Mouse (Mus musculus) spleen, adult 2 months (tissue): ENCODE measurements around the gene Shld2. TPM values are rescaled to one million over a fixed set of nuclear protein-coding genes. Genes with fewer than 3 reads are reported as not detected.

Experiments used
- DNase-seq, 2 experiments: peaks; one replicate each; pipeline versions ENCODE4 v3.0.0 to v3.0.0-alpha.2; 2012 to 2021; ENCODE audit warnings: low spot score in 2 of 2, low read depth in 1 of 2
- H3K27ac ChIP-seq: fragments of 200-500 bp; 2 replicates; pipeline ENCODE4 v1.5.1; 2012; ENCODE audit warnings: low read length, inconsistent platforms; ENCODE audit not compliant: insufficient read depth
- H3K27me3 ChIP-seq: fragments of 200-500 bp; 2 replicates; pipeline ENCODE4 v1.6.1; 2012; ENCODE audit warnings: mild to moderate bottlenecking, moderate library complexity, low read length, inconsistent platforms; ENCODE audit not compliant: control insufficient read depth, insufficient read depth
- H3K36me3 ChIP-seq: fragments of 200-500 bp; 2 replicates; pipeline ENCODE4 v1.6.1; 2012; ENCODE audit warnings: mild to moderate bottlenecking, low read length, inconsistent platforms; ENCODE audit not compliant: control insufficient read depth, insufficient read depth
- H3K4me1 ChIP-seq: fragments of 200-500 bp; 2 replicates; pipeline ENCODE4 v1.6.1; 2011; ENCODE audit warnings: inconsistent platforms; ENCODE audit not compliant: control insufficient read depth, insufficient read depth, insufficient read length
- H3K4me3 ChIP-seq: fragments of 200-500 bp; 2 replicates; pipeline ENCODE4 v1.5.1; 2011; ENCODE audit warnings: mild to moderate bottlenecking, inconsistent platforms; ENCODE audit not compliant: insufficient read depth, insufficient read length; ENCODE audit errors: extremely low read depth
- CTCF ChIP-seq: fragments of 200-500 bp; IDR thresholded peaks from 2 replicates; pipeline ENCODE4 v1.5.1; 2011; ENCODE audit warnings: mild to moderate bottlenecking, inconsistent platforms; ENCODE audit not compliant: insufficient read depth, insufficient read length, insufficient replicate concordance; ENCODE audit errors: extremely low read depth
- POLR2A ChIP-seq: fragments of 200-500 bp; IDR thresholded peaks from 2 replicates; pipeline ENCODE4 v1.6.1; 2011; ENCODE audit warnings: low read depth, low read length, inconsistent platforms
- WGBS: fragments of 180-500 bp; shearing (Covaris S2); methylation state at CpG from one replicate; pipeline ENCODE4 v1.1.7; 2018; 5-methylcytosine and 5-hydroxymethylcytosine counted together
- polyA plus RNA-seq: library from polyadenylated mRNA; depleted of rRNA; stranded (reverse); fragments of >200 nt; gene quantifications from 2 replicates; pipeline ENCODE4 v1.2.3, GENCODE M21; 2012; rRNA removed

The Shld2 gene
- 2.4 and 3.3 TPM in 2 replicates for polyA plus RNA-seq

DNA sequence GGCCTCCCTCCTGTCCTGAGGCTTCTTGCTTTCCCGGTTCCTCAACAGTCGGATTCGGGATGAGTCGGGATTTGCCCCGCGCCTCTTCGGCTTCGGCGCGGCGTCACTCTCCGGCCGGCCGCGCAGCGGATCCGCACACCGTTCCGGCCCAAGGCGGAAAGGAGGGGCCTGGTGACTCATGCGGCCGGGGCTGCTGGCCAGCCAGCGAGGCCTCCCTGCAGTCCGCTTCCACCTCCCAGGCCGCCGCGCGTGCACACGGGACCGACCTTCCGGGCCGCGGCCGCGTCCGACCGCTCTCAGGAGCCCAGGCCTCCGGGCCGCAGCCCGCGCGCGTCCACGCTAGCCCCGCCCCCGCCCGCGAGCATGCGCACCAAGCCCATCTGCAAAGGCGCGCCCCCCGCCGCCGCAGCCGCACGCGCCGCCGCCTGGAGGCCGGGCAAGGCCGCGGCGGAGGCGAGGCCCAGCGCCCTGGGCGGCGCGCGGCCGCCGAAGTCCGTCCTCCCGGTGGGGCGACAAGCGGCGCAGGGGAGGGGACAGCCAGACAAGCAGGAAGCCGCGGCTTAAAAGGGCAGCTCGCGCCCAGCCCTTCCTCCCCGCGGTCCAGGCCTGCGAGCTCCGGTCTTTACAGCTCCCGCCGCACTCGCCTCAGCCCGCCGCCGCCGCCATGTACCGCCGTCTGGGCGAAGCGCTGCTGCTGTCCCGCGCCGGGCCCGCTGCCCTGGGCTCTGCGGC lies at the start of gene Shld2, which contains the start of gene Glud1:
TSS of gene Shld2 (minus strand) at position 260 of the 732 bp plus-strand sequence.
TSS of gene Glud1 (plus strand) at position 494 of the 732 bp plus-strand sequence.
- H3K36me3 ChIP-seq = no peaks in the 10 kb centered on the region
- peaks cover 9% of the 10 kb centered on the region; the same call in 1 of the 2 replicates for H3K4me1 ChIP-seq
- no peaks in the 10 kb centered on the region for H3K27me3 ChIP-seq
- under 1% methylated on average over 98 of the region's 100 CpGs for WGBS
- H3K27ac ChIP-seq = peak within 1 kb of the TSS; percentile 86
- peak within 1 kb of the TSS; percentile 88 for H3K4me3 ChIP-seq
- peak; percentile 79 to 93 for DNase-seq
- TF ChIP-seq CTCF (no peak), POLR2A (peak; percentile 68; the same call in 1 of the 2 replicates)

DNA sequence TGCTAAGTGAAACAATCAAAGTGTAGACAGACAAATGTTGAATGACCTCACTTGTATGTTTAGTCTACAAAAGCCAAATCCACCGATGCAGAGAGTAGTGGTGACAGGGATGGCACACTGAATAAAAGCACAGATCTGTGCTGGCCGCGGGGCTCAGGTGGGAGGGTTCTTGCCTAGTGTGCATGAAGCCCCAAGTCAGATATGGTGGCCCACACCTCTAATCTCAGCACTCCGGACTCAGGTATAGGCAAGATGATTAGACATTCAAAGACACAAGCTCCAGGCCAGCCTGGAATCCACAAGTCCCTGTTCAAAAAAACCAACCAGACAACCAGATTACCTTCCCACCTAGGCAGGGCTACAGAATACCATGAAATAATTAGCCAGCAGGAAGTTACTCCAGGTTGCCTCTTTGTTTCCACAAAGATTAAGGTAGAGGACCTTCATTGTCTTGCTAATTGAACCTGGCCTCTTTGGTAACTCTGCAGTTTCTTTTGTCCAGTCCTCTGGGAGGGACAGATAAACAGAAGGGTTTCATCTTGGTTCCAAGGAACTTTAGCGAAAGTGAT lies 49.5 kb upstream of the Shld2 start:
- H3K36me3 ChIP-seq = no peaks in the 10 kb centered on the region
- H3K4me1 ChIP-seq = no peaks in the 10 kb centered on the region
- no peak for DNase-seq
- 0 out of 2 replicates have a peak, but pooled peaks cover 3% of the 10 kb centered on the region for H3K27me3 ChIP-seq
- H3K4me3 ChIP-seq = no peak overlapping the region
- WGBS = 69% methylated on average over 5 of the region's 5 CpGs
- TF ChIP-seq CTCF = no peak
- no peak for TF ChIP-seq POLR2A
- no peak overlapping the region for H3K27ac ChIP-seq

DNA sequence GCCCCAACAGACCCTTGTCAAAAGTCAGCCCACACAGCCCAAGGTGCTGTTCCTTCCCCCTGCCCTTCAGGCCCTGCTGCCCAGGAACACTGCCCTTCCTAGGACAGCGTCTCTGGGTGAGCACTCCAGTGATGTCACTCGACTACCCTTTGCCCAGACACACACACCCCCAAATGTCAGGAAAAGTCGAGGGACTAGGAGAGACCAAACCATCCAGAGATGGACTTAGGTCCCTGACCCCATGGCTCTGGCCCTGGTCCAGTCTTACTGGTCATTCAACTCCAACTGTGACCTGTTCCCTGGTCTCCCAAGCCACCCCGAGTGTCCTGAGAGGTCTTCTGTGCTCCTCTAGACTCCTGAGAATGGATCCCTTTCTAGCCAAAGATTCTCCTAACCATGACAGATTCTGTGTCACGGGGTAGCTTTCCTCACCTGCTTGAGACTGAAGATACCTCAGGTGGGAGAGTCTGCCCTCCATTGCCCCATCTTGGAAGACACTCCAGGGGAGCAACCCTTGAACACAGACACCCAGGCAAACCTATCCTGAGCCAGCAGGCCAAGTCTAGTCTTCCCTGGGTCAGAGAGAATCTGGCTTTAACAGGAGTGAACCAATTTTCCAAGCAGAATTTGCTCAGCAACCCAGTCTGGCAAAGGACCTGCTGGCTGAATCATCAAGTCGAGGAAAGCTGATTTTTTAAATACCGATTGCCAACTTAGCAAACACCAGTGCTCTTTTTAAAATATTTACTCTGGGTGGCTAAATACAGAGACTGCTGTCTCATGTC lies 47.6 kb upstream of the Shld2 start:
- Histone ChIP-seq H3K27ac (no peak overlapping the region), H3K27me3 (no peaks in the 10 kb centered on the region), H3K4me3 (no peak overlapping the region), H3K4me1 (no peaks in the 10 kb centered on the region), H3K36me3 (no peaks in the 10 kb centered on the region)
- TF ChIP-seq POLR2A (no peak), CTCF (no peak)
- 77% methylated on average over 7 of the region's 7 CpGs for WGBS
- no peak for DNase-seq

DNA sequence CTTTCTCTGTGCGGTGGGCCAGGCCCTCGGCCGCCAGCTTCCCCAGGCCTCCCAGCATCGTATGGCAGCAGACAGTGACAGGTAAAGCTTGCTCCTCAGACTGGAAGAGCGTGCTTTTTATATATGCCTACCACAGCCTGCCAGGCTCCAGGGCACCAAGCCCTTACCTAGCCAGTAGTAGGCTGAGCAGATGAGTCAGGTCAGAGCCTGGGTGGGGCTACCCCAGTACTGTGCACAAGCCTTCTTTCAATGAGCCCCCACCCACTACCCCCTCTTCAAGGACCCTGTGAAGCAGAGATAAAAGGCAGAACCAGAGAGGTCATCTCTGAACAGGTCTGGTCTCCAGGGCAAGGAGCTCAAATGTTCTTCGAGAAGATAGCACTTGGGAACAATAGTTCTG lies 45.0 kb upstream of the Shld2 start, which contains the start of gene Fam25c:
TSS of gene Fam25c (minus strand) at position 133 of the 400 bp plus-strand sequence.
- DNase-seq = no peak
- Histone ChIP-seq H3K27ac (no peak within 1 kb of the TSS), H3K36me3 (no peaks in the 10 kb centered on the region), H3K4me3 (no peak within 1 kb of the TSS), H3K27me3 (no peaks in the 10 kb centered on the region), H3K4me1 (no peaks in the 10 kb centered on the region)
- no peak for TF ChIP-seq POLR2A
- no peak for TF ChIP-seq CTCF
- WGBS = 89% methylated on average over 6 of the region's 6 CpGs

DNA sequence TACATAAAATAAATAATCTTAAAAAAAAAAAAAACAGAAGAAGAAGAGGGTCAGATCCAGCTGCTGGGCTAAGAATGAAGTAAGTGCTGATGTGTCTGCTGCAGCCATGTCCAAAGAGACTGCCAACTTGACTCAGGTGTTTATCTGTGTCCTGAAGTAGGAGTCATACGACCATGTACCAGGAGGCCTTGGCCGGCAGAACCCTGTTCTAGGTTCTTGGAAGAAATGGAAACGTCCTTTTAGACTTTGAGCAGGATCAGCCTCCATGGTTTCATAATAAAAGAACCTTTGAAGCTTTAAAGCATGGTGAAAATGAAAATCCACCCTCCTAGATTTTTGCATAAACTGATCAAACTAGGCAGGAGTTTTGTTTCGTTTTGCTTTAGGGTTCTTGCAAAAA lies 44.2 kb upstream of the Shld2 start:
- no peak for TF ChIP-seq CTCF
- no peak for TF ChIP-seq POLR2A
- no peak for DNase-seq
- WGBS = 84% methylated on average over 4 of the region's 4 CpGs
- H3K4me1 ChIP-seq = no peaks in the 10 kb centered on the region
- no peak overlapping the region for H3K4me3 ChIP-seq
- no peaks in the 10 kb centered on the region for H3K36me3 ChIP-seq
- H3K27me3 ChIP-seq = no peaks in the 10 kb centered on the region
- no peak overlapping the region for H3K27ac ChIP-seq

DNA sequence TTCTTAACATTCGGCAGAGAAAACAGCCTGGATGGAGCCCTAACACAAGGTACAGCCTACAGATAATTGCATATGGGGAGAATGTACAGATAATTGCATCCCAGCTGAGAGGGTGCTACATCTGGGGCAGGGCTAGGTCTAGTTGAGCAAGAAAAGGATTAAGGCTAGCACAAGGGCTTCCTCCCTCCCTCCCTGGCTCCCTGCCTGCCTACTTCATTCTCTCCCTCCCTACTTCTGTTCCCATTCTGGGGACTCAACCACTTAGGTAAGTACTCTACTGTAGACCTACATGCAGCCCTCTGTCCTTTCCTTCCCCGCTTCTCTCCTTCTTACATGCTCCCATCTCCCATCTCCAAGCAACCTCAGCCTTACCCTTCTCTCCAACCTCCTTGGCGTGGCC lies 43.0 kb upstream of the Shld2 start:
- Histone ChIP-seq H3K36me3 (no peaks in the 10 kb centered on the region), H3K27ac (no peak overlapping the region), H3K27me3 (no peaks in the 10 kb centered on the region), H3K4me1 (no peaks in the 10 kb centered on the region), H3K4me3 (no peak overlapping the region)
- TF ChIP-seq CTCF = no peak
- TF ChIP-seq POLR2A = no peak
- 94% methylated on average over 3 of the region's 3 CpGs for WGBS
- DNase-seq = no peak

DNA sequence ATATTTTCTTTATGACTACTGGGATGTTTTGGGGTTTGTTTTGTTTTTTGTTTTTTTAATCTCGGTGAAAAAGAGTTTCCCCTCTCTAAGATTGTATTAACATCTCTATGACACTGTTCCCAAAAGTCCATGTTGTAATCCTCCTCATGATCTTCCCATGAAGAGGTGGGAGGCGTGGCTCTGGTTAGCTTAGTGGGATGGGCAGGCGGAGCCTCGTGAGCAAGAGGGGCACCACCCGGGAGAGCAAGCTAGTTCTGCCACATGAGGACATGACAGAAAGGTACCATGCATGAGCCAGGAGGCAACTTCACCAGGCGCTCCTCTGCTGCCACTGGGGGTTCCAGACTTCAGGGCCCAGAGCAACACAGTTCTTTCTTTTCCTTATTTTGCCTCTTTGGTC lies 42.2 kb upstream of the Shld2 start:
- DNase-seq = no peak
- no peak overlapping the region for H3K4me3 ChIP-seq
- no peaks in the 10 kb centered on the region for H3K4me1 ChIP-seq
- H3K36me3 ChIP-seq = no peaks in the 10 kb centered on the region
- TF ChIP-seq POLR2A (no peak), CTCF (no peak)
- no peak overlapping the region for H3K27ac ChIP-seq
- H3K27me3 ChIP-seq = no peaks in the 10 kb centered on the region
- 66% methylated on average over 6 of the region's 6 CpGs for WGBS
